Mouse (Mus musculus) kidney, embryonic 14.5 days (tissue): ENCODE measurements around the gene Vmn2r55. TPM values are rescaled to one million over a fixed set of nuclear protein-coding genes. Genes with fewer than 3 reads are reported as not detected.
"Not testable (repeated sequence)": the region's sequence is repeated elsewhere in the genome, so short reads cannot be mapped to it uniquely, and the experiment has no call there.

Source experiments
- ATAC-seq: fragments of 200-750 bp; cut with Nextera tagmentation; 2 replicates; pipeline ENCODE4 v1.8.0; 2017; ENCODE audit warnings: moderate number of reproducible peaks, mild to moderate bottlenecking, moderate TSS enrichment, moderate library complexity; ENCODE audit not compliant: low FRiP score, low TSS enrichment
- H3K27ac ChIP-seq: fragments of 300-500 bp; sonication (generic); 2 replicates; pipeline ENCODE4 v1.5.1; 2014; ENCODE audit warnings: low read depth, mild to moderate bottlenecking, low read length, moderate library complexity, mixed read lengths
- H3K27me3 ChIP-seq: fragments of 300-500 bp; sonication (generic); 2 replicates; pipeline ENCODE4 v1.6.1; 2014; ENCODE audit warnings: mild to moderate bottlenecking, low read length; ENCODE audit not compliant: control insufficient read depth, insufficient read depth
- H3K36me3 ChIP-seq: fragments of 300-500 bp; sonication (generic); 2 replicates; pipeline ENCODE4 v1.6.1; 2014; ENCODE audit warnings: low read length, mixed read lengths; ENCODE audit not compliant: control insufficient read depth, insufficient read depth
- H3K4me1 ChIP-seq: fragments of 300-500 bp; sonication (generic); 2 replicates; pipeline ENCODE4 v1.6.1; 2014; ENCODE audit warnings: low read length, mixed read lengths; ENCODE audit not compliant: control insufficient read depth, insufficient read depth
- H3K4me2 ChIP-seq: fragments of 300-500 bp; sonication (generic); replicated peaks from 2 replicates; pipeline ENCODE4 v1.6.1; 2014; ENCODE audit warnings: low read depth, mild to moderate bottlenecking, low read length
- H3K4me3 ChIP-seq: fragments of 300-500 bp; sonication (generic); 2 replicates; pipeline ENCODE4 v1.5.1; 2014; ENCODE audit warnings: mild to moderate bottlenecking, low read length
- H3K9ac ChIP-seq: fragments of 300-500 bp; sonication (generic); 2 replicates; pipeline ENCODE4 v1.6.1; 2014; ENCODE audit warnings: low read depth, mild to moderate bottlenecking, low read length, moderate library complexity
- H3K9me3 ChIP-seq: fragments of 300-500 bp; sonication (generic); 2 replicates; pipeline ENCODE4 v1.6.1; 2016; ENCODE audit warnings: low read length; ENCODE audit not compliant: control insufficient read depth
- WGBS: fragments of 180-500 bp; shearing (Covaris S2); extraction: QIAGEN DNeasy Blood & Tissue Kit; methylation state at CpG from one replicate; pipeline ENCODE4 v1.1.7; 2014; 5-methylcytosine and 5-hydroxymethylcytosine counted together
- polyA plus RNA-seq: library from polyadenylated mRNA; unstranded; fragments of >200 nt; fragmentation: Nextera tagmentation; extraction: Ambion mirVana; gene quantifications from 2 replicates; pipeline ENCODE4 v1.2.1, GENCODE M21; 2014

Vmn2r55 gene
- not detected in 2 replicates for polyA plus RNA-seq

DNA sequence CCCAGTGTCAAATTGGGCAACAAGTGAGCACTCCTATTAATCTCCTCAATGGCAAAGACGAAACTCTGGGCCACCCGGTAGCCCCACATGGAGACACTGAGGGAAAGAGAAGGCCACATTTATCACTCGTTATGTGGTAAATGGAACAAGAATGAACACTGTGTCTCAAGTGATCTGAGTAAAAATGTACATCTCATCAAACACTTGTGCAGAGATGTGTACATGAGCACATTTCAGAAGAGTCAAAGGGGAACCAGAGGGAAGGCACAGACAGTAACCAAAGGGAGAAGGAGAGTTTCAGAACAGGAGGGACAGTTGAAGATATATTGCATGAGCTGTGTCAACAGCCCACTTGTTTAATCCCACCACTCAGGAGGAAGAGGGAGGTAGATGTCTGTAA, at the start of gene Vmn2r55:
Vmn2r55 (minus strand) TSS at position 101 of the 400 bp plus-strand sequence.
- not testable (repeated sequence) for H3K4me3 ChIP-seq, H3K27ac ChIP-seq, H3K36me3 ChIP-seq, H3K4me1 ChIP-seq, H3K9me3 ChIP-seq, H3K9ac ChIP-seq, ATAC-seq, H3K4me2 ChIP-seq, H3K27me3 ChIP-seq
- WGBS, result 88% methylated on average over 3 of the region's 3 CpGs

DNA sequence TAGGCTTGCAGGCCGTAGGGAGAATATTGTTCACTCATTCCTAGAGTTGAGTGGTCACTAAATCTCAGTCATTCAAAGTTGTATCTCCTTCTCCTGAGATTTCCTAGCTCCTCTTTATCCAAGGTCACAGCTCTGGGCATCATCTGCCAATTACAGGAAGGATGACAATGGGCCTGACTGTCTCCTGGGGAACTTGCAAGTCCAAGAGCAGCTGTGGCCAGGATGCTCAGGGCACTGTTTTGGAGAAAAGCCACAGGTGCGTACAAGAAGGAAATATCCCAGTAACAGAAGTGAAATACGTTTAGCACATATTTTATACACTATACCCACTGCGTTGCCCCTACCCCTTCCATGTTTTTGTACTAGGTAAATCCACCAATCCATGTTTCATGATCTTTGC, 44.6 kb downstream of the Vmn2r55 start, which contains the start of gene Vmn2r54:
Vmn2r54 (minus strand) TSS at position 101 of the 400 bp plus-strand sequence.
- H3K27me3 ChIP-seq, H3K9ac ChIP-seq, H3K27ac ChIP-seq, H3K9me3 ChIP-seq, H3K4me2 ChIP-seq, H3K4me3 ChIP-seq, ATAC-seq, H3K4me1 ChIP-seq, H3K36me3 ChIP-seq: not testable (repeated sequence)
- WGBS, result 84% methylated on average over 3 of the region's 4 CpGs

DNA sequence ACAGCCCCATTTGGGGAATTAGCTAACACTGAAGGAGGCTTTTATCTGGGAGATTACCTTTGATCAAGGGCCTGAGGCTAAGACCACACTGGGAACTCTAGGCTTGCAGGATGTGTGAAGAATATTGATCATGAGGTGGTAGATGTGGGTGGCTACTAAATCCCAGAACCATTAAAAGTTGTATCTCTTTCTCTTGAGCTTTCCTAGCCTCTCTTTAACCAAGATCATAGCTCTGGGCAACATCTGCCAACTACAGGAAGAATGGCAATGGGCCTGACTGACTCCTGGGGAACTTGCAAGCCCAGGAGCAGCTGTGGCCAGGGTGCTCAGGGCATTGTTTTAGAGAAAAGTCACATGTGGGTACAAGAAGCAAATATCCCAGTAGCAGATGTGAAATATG, 76.1 kb downstream of the Vmn2r55 start, which contains the start of gene Vmn2r53:
Vmn2r53 (minus strand) TSS at position 101 of the 400 bp plus-strand sequence.
- H3K4me1 ChIP-seq, result no peaks in the 10 kb centered on the region
- H3K27me3 ChIP-seq, result no peaks in the 10 kb centered on the region
- H3K4me3 ChIP-seq, result no peak within 1 kb of the TSS
- no peaks in the 10 kb centered on the region for H3K36me3 ChIP-seq
- no peak within 1 kb of the TSS for H3K27ac ChIP-seq
- no peak for ATAC-seq
- peaks cover 9% of the 10 kb centered on the region; the same call in 1 of the 2 replicates for H3K9me3 ChIP-seq
- H3K4me2 ChIP-seq, result no peak within 1 kb of the TSS
- H3K9ac ChIP-seq, result no peak within 1 kb of the TSS

Other genes starting within 250 kb of the Vmn2r55 start
- gene Zfp606, start 206.7 kb downstream of the Vmn2r55 start, polyA plus RNA-seq, result 22.5 and 31.1 TPM in 2 replicates
- gene 2900092C05Rik, start 172.5 kb downstream of the Vmn2r55 start, polyA plus RNA-seq, result not detected in 2 replicates
- gene Vmn2r53, start 76.2 kb downstream of the Vmn2r55 start, polyA plus RNA-seq, result 0.01 TPM in 2 replicates
- not detected in 2 replicates for gene Vmn2r54, start 44.7 kb downstream of the Vmn2r55 start, polyA plus RNA-seq
- gene Vmn2r56, start 50.0 kb upstream of the Vmn2r55 start, polyA plus RNA-seq, result not detected in 2 replicates
- gene Zscan18, start 118.6 kb upstream of the Vmn2r55 start, polyA plus RNA-seq, result 6.1 and 9.3 TPM in 2 replicates
- 18.5 and 19.8 TPM in 2 replicates for gene Zfp329, start 133.9 kb upstream of the Vmn2r55 start, polyA plus RNA-seq
- 20.9 and 33.2 TPM in 2 replicates for gene Zfp110, start 149.8 kb upstream of the Vmn2r55 start, polyA plus RNA-seq
- gene Zfp128, start 196.2 kb upstream of the Vmn2r55 start, polyA plus RNA-seq, result 4.0 and 4.5 TPM in 2 replicates
- 17.7 and 22.1 TPM in 2 replicates for gene Zscan22, start 212.8 kb upstream of the Vmn2r55 start, polyA plus RNA-seq
- 1,360 and 1,560 TPM in 2 replicates for gene Rps5, start 237.3 kb upstream of the Vmn2r55 start, polyA plus RNA-seq
- gene Rnf225, start 242.4 kb upstream of the Vmn2r55 start, polyA plus RNA-seq, result 0.47 and 0.76 TPM in 2 replicates